Mouse (Mus musculus): Measurements from ENCODE around the gene Impdh1.

Impdh1 gene

GRCm38 (mm10) chr6:29213436-29213835 lies 2.7 kb downstream of the Impdh1 start:
- DNase-seq (ENCODE audit: low spot score in 2 of 2): no peak

- peak; percentile 68 to 69 for DNase-seq (ENCODE audit: low spot score in 2 of 2)
Observed at GRCm38 (mm10) chr6:29211806-29212492, 4.2 kb downstream of the Impdh1 start.

- DNase-seq (ENCODE audit: low spot score in 2 of 2): no peak
Observed at GRCm38 (mm10) chr6:29211146-29211545, 5.0 kb downstream of the Impdh1 start.

GRCm38 (mm10) chr6:29210231-29210936 lies 5.8 kb downstream of the Impdh1 start:
- DNase-seq (ENCODE audit: low spot score in 2 of 2): no peak

GRCm38 (mm10) chr6:29208178-29208577 lies 8.0 kb downstream of the Impdh1 start:
- DNase-seq (ENCODE audit: low spot score in 2 of 2): no peak

- no peak for DNase-seq (ENCODE audit: low spot score in 2 of 2)
Observed at GRCm38 (mm10) chr6:29207017-29207416, 9.1 kb downstream of the Impdh1 start.

GRCm38 (mm10) chr6:29206006-29206405 lies 10.2 kb downstream of the Impdh1 start:
- no peak for DNase-seq (ENCODE audit: low spot score in 2 of 2)

- peak; percentile 34 to 52 for DNase-seq (ENCODE audit: low spot score in 2 of 2)
Observed at GRCm38 (mm10) chr6:29204932-29205614, 11.1 kb downstream of the Impdh1 start.

GRCm38 (mm10) chr6:29203861-29204585 lies 12.1 kb downstream of the Impdh1 start:
- no peak for DNase-seq (ENCODE audit: low spot score in 2 of 2)

GRCm38 (mm10) chr6:29203096-29203495 lies 13.1 kb downstream of the Impdh1 start:
- no peak for DNase-seq (ENCODE audit: low spot score in 2 of 2)

GRCm38 (mm10) chr6:29201988-29202387 lies 14.2 kb downstream of the Impdh1 start:
- DNase-seq (ENCODE audit: low spot score in 2 of 2): no peak

- no peak for DNase-seq (ENCODE audit: low spot score in 2 of 2)
Observed at GRCm38 (mm10) chr6:29201341-29201740, 14.8 kb downstream of the Impdh1 start.

- no peak for DNase-seq (ENCODE audit: low spot score in 2 of 2)
Observed at GRCm38 (mm10) chr6:29200496-29200895, 15.7 kb downstream of the Impdh1 start.

GRCm38 (mm10) chr6:29199223-29199855 lies 16.8 kb downstream of the Impdh1 start:
- DNase-seq (ENCODE audit: low spot score in 2 of 2): no peak

GRCm38 (mm10) chr6:29198309-29199222 lies 17.6 kb downstream of the Impdh1 start:
- DNase-seq (ENCODE audit: low spot score in 2 of 2): peak; percentile 95 to 96

- no peak for DNase-seq (ENCODE audit: low spot score in 2 of 2)
Observed at GRCm38 (mm10) chr6:29195846-29196698, 20.1 kb downstream of the Impdh1 start.

- no peak for DNase-seq (ENCODE audit: low spot score in 2 of 2)
Observed at GRCm38 (mm10) chr6:29195146-29195545, 21.0 kb downstream of the Impdh1 start.

- no peak for DNase-seq (ENCODE audit: low spot score in 2 of 2)
Observed at GRCm38 (mm10) chr6:29193961-29194750, 22.0 kb downstream of the Impdh1 start.

- no peak for DNase-seq (ENCODE audit: low spot score in 2 of 2)
Observed at GRCm38 (mm10) chr6:29187936-29188335, 28.2 kb downstream of the Impdh1 start.
